Mouse (Mus musculus): ENCODE data around the gene Rgs5.

DNA sequence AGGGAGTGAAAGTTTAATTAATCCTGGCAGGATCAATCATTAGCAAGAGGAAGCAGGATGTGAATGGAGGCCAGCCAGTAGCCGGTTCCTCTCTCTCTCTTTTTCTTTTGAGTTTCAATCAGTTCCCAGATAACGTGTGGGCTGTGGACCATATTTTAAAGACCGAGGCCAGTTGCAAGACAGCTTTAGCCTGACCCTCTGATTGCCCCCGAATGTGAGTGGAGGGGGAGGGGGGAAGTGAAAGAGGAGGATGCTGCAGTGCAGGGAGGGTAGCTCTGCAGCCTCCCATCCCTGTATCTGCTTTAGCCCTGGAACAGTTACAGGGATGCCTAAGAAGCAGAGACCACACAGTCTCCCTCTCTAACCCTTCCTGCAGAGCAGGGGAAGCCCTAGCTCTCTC, 4.2 kb downstream of the Rgs5 start:
- TF ChIP-seq POLR2A (IDR thresholded peaks at IDR 0.05; ENCODE audit: insufficient read depth, low read length) (no peak), CTCF (IDR thresholded peaks at IDR 0.05; ENCODE audit: low read depth, low read length) (no peak)

Measured in ES-Bruce4 (cell line).